In genomic region chr12:17489971-17490370, GRCm38 (mm10) we compare ENCODE assay signal across 23 mouse cellular contexts. TPM values are rescaled to one million over a fixed set of nuclear protein-coding genes. Genes with fewer than 3 reads are reported as not detected.
DNase-seq lines count a peak whose midpoint lies in the region.
"Had no signal": no experiment of that assay in that cellular context is flagged by ENCODE, and none has a peak within 500 bp of the region (broad histone marks: within the 10 kb centered on the region; RNA-seq: fewer than 3 reads in every experiment).

No protein-coding gene starts in this region.

- 89% methylated on average over 3 of the region's 3 CpGs for WGBS in heart, embryonic 10.5 days

- H3K27me3 ChIP-seq in heart, embryonic 10.5 days (ENCODE audit: insufficient read depth, poor library complexity, severe bottlenecking), result no peaks in the 10 kb centered on the region
- H3K27me3 ChIP-seq: CH12.LX; embryonic facial prominence, embryonic 12.5 days; forebrain, embryonic 13.5 days; forebrain, embryonic 15.5 days; Patski had no signal

- H3K27ac ChIP-seq in heart, embryonic 10.5 days, result no peak overlapping the region
- H3K27ac ChIP-seq: embryonic facial prominence, embryonic 10.5 days; embryonic facial prominence, embryonic 12.5 days; forebrain, embryonic 13.5 days; forebrain, embryonic 15.5 days had no signal

- no peaks in the 10 kb centered on the region for H3K9me3 ChIP-seq in heart, embryonic 10.5 days
- H3K9me3 ChIP-seq: embryonic facial prominence, embryonic 10.5 days; embryonic facial prominence, embryonic 12.5 days; forebrain, embryonic 13.5 days; forebrain, embryonic 15.5 days; G1E had no signal

- DNase-seq in adrenal gland, adult 8-10 months, result peak; percentile 0
- DNase-seq in adrenal gland, adult 18-20 months (ENCODE audit: low spot score in 2 of 2), result no peak
- DNase-seq in heart, postnatal 4 days, result peak; percentile 2
- no peak for DNase-seq in heart, embryonic 10.5 days (ENCODE audit: low spot score)
- DNase-seq in thymus, postnatal 4 days, result peak; percentile 3
- no peak for DNase-seq in thymus, postnatal 36 days
- DNase-seq: adrenal gland, adult 2 months; adrenal gland, postnatal 14 days; adrenal gland, postnatal 36 days; B cell, adult 2 months; cerebellum, adult 11-12 months; cerebellum, adult 2 months; cerebellum, adult 9-10 months; cerebellum, postnatal 10 days; cerebellum, postnatal 25 days; forebrain, postnatal 0 days had no signal

- peaks cover 15% of the 10 kb centered on the region for H3K4me1 ChIP-seq in heart, embryonic 10.5 days

- no peaks in the 10 kb centered on the region for H3K36me3 ChIP-seq in heart, embryonic 10.5 days
- H3K36me3 ChIP-seq: embryonic facial prominence, embryonic 10.5 days; embryonic facial prominence, embryonic 12.5 days; forebrain, embryonic 15.5 days; G1E had no signal

- H3K4me3 ChIP-seq in heart, embryonic 10.5 days, result no peak overlapping the region
- H3K4me3 ChIP-seq: embryonic facial prominence, embryonic 10.5 days; embryonic facial prominence, embryonic 12.5 days; forebrain, embryonic 13.5 days; forebrain, embryonic 15.5 days had no signal

RNA-seq across cellular contexts. Expression of gene Odc1, which starts 54.6 kb away (rescaled TPM):
- total RNA-seq in adrenal gland, adult 8-10 months (2022), result 100 to 1,000 TPM; 298 to 415 (median 329) TPM
- 100 to 1,000 TPM; 331 to 566 TPM for total RNA-seq in adrenal gland, adult 18-20 months (2021)
- total RNA-seq in heart, postnatal 4 days (2021), result 100 to 1,000 TPM; 158 to 160 TPM
- 173 and 235 TPM in 2 replicates for polyA plus RNA-seq in heart, embryonic 10.5 days (2016; fragmentation: Nextera tagmentation; extraction: Ambion mirVana)

Comparison
In these comparisons a context has a peak if more than half of its experiments do, and no peak if none do; other contexts are left out.
1. DNase-seq: peak in adrenal gland, adult 8-10 months (single experiment), heart, postnatal 4 days (single experiment) and thymus, postnatal 4 days (single experiment); none in adrenal gland, adult 18-20 months (0 of 2), heart, embryonic 10.5 days (single experiment) and thymus, postnatal 36 days (0 of 2).